Mouse (Mus musculus) liver, embryonic 16.5 days (tissue): Measurements from ENCODE around the gene Crmp1. TPM values are rescaled to one million over a fixed set of nuclear protein-coding genes. Genes with fewer than 3 reads are reported as not detected.

Experiments
- ATAC-seq: fragments of 200-750 bp; cut with Nextera tagmentation; 2 replicates; pipeline ENCODE4 v1.8.0; 2017; ENCODE audit warnings: low read depth, mild to moderate bottlenecking, moderate number of reproducible peaks, moderate library complexity
- H3K27ac ChIP-seq: fragments of 300-500 bp; sonication (generic); 2 replicates; pipeline ENCODE4 v1.5.1; 2014; ENCODE audit warnings: mild to moderate bottlenecking, low read length
- H3K27me3 ChIP-seq: fragments of 300-500 bp; sonication (generic); 2 replicates; pipeline ENCODE4 v1.6.1; 2014; ENCODE audit warnings: low read depth, low read length, mixed read lengths; ENCODE audit not compliant: control insufficient read depth, insufficient read depth
- H3K36me3 ChIP-seq: fragments of 300-500 bp; sonication (generic); 2 replicates; pipeline ENCODE4 v1.6.1; 2014; ENCODE audit warnings: mild to moderate bottlenecking; ENCODE audit not compliant: control insufficient read depth, insufficient read depth
- H3K4me1 ChIP-seq: fragments of 300-500 bp; sonication (generic); 2 replicates; pipeline ENCODE4 v1.6.1; 2014; ENCODE audit warnings: low read depth, low read length, mixed read lengths; ENCODE audit not compliant: control insufficient read depth
- H3K4me2 ChIP-seq: fragments of 300-500 bp; sonication (generic); 2 replicates; pipeline ENCODE4 v1.6.1; 2014; ENCODE audit warnings: low read depth, low read length, mixed read lengths
- H3K4me3 ChIP-seq: fragments of 300-500 bp; sonication (generic); 2 replicates; pipeline ENCODE4 v1.5.1; 2014; ENCODE audit warnings: low read depth, mild to moderate bottlenecking, low read length
- H3K9ac ChIP-seq: fragments of 300-500 bp; sonication (generic); 2 replicates; pipeline ENCODE4 v1.6.1; 2014; ENCODE audit warnings: low read depth, low read length
- H3K9me3 ChIP-seq: fragments of 300-500 bp; sonication (generic); replicated peaks from 2 replicates; pipeline ENCODE4 v1.6.1; 2016; ENCODE audit warnings: low read length; ENCODE audit not compliant: control insufficient read depth
- WGBS: fragments of 180-500 bp; shearing (Covaris S2); extraction: QIAGEN DNeasy Blood & Tissue Kit; methylation state at CpG from one replicate; pipeline ENCODE4 v1.1.7; 2014; ENCODE audit not compliant: insufficient replicate concordance; 5-methylcytosine and 5-hydroxymethylcytosine counted together
- polyA plus RNA-seq: library from polyadenylated mRNA; unstranded; fragments of >200 nt; fragmentation: Nextera tagmentation; extraction: Ambion mirVana; gene quantifications from 2 replicates; pipeline ENCODE4 v1.2.1, GENCODE M21; 2015

The Crmp1 gene
- polyA plus RNA-seq, 1 experiment from 2014 or later = 0.41 TPM

DNA sequence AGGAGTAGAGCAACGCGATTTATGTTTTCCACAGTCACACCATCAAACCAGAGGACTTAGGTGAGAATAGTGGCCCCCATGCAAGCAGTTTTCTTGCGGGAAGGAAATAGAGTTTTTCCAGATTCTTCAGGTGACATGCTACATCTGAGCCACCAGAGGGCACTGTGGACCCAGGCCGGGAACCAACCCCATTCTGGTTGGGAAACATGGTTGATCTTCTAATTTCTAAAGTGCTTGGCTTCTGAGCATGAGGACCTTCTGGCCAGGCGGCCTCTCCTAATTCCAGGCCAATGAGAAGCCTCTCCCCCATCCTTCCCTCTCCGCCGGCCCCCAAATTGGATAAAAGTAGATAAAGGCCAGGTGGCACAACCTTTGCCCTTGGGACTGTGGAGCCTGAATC is 56.6 kb downstream of the Crmp1 start:
- Histone ChIP-seq H3K4me2 (no peak overlapping the region), H3K4me1 (no peaks in the 10 kb centered on the region), H3K27me3 (no peaks in the 10 kb centered on the region), H3K4me3 (no peak overlapping the region), H3K9me3 (no peaks in the 10 kb centered on the region), H3K9ac (no peak overlapping the region), H3K36me3 (no peaks in the 10 kb centered on the region), H3K27ac (no peak overlapping the region)
- ATAC-seq = no peak
- 16% methylated on average over 7 of the region's 7 CpGs for WGBS

DNA sequence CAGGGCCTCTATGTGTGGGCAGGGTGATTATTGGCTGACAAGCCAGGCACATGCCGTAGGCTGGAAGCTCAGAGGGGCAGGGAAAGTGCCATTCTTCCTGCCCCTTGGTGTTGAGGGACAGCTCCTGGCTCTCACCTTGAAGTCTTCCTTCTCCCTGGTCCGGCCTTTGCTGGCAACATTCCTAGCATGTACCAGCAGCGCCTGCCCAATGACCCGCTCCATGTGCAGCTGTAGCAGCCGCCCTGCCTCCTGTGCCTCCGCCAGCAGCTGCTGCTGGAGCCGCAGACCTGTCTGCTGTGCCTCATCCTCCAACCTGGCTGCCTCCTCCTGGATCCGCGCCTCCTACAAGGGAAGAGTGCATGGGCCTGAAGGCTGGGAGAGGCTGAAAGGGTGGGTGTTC is 68.3 kb downstream of the Crmp1 start:
- Histone ChIP-seq H3K9ac (no peak overlapping the region), H3K9me3 (no peaks in the 10 kb centered on the region), H3K4me2 (no peak overlapping the region), H3K36me3 (no peaks in the 10 kb centered on the region), H3K4me3 (no peak overlapping the region), H3K27me3 (no peaks in the 10 kb centered on the region), H3K27ac (no peak overlapping the region), H3K4me1 (no peaks in the 10 kb centered on the region)
- ATAC-seq = no peak
- WGBS = 64% methylated on average over 9 of the region's 9 CpGs

DNA sequence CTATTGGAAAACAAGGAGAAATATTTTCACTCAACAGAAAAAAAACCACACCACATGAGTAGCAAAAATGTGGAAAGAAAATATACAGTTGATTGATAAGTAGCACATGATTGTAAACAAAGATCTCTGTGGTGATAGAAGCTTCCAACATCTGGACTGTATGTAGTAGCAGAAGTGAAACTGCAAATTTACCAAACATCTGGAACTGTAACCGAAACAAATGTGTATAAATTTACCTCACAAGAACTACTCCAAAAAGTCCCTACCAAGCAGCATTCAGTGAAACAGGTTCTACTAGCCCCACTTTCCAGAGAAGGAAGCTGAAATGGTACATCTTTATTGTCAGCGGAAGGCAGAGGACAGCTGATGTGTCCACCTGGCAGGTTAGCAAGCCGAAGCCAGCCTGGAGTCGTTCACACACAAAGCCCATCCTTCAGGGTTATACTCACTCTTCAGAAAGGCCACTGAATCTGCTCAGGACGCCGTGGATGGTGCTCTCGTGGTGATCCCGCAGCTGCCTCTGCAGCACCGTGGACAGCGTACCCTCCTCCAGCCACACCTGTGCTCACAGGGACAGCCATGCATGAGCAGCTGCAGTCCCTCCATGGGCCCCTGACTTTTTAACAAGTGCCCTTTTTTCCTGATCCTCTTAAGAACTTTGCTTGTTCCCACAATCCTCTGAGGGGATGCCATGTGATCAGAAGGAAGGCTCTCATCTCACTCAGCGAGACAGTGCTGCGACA is 71.4 kb downstream of the Crmp1 start:
- Histone ChIP-seq H3K27ac (no peak overlapping the region), H3K9me3 (no peaks in the 10 kb centered on the region), H3K4me1 (no peaks in the 10 kb centered on the region), H3K4me3 (no peak overlapping the region), H3K27me3 (no peaks in the 10 kb centered on the region), H3K4me2 (no peak overlapping the region), H3K9ac (no peak overlapping the region), H3K36me3 (no peaks in the 10 kb centered on the region)
- ATAC-seq = no peak
- 69% methylated on average over 12 of the region's 12 CpGs for WGBS

DNA sequence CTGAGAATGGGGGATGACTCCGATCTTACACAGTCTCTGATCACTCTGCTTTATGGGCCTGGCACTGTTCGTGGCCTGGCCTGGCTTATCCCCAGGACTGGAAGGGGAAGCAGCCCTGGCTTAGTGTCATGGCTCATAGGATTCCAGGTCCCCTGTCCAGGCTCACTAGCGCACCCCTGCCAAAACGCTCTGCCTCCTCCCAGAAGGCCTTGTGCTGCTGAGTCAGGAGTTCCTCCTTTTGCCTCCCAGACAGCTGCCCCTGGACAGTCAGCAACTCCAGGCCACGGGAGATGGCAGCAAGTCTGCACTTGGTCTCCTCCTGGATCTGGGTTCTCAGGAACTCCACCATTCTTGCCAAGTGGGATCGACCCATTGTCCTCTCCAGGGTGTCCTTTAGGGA is 77.0 kb downstream of the Crmp1 start:
- ATAC-seq = no peak

DNA sequence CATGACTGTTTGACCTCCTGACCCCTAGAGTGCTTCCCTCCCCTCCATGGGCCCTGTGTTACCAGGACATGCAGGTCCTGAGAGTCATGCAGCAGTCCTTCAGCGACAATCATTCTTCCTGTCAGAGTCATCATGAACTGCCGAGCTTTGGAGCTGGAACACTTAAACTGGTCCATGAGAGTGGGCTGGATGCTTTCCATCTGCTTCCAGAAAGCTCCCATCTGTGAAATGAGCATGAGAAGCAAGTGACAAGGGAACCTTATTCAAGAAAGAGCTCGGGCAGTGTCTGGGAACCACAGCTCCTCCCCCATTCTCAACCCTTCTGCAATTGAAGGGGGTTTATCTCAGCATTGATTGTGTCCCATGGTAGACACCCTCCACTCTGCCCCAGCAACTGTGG is 78.4 kb downstream of the Crmp1 start:
- H3K27me3 ChIP-seq = no peaks in the 10 kb centered on the region
- no peak overlapping the region for H3K4me2 ChIP-seq
- H3K4me1 ChIP-seq = no peaks in the 10 kb centered on the region
- no peaks in the 10 kb centered on the region for H3K36me3 ChIP-seq
- H3K4me3 ChIP-seq = no peak overlapping the region
- H3K9ac ChIP-seq = no peak overlapping the region
- no peak overlapping the region for H3K27ac ChIP-seq
- 45% methylated on average over 3 of the region's 3 CpGs for WGBS
- no peaks in the 10 kb centered on the region for H3K9me3 ChIP-seq
- ATAC-seq = no peak

More for the DNA sequence above, 77.0 kb downstream of the Crmp1 start:
- H3K27me3 ChIP-seq = no peaks in the 10 kb centered on the region
- no peak overlapping the region for H3K4me3 ChIP-seq
- no peaks in the 10 kb centered on the region for H3K36me3 ChIP-seq
- H3K4me1 ChIP-seq = no peaks in the 10 kb centered on the region
- H3K9me3 ChIP-seq = no peaks in the 10 kb centered on the region
- no peak overlapping the region for H3K9ac ChIP-seq
- no peak overlapping the region for H3K4me2 ChIP-seq
- H3K27ac ChIP-seq = no peak overlapping the region
- WGBS = 64% methylated on average over 6 of the region's 6 CpGs

DNA sequence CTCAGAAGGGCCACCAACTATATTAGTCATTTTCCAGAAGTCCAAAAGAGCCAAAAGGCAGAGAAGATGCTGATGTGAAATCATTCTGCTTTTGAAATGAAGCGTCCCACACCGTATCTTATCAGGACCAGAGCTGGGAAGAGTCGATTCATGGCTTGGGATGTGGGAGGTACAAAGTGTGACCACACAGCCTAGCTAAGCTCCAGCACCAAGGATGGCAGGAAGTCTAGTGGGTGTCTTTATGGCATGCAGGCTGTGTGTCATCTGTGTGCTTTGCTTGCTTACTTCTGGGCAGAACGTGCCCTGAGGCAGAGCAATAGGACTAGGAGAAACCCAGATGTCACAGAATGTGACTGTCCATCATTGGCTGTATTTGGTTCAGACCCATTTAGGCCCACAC is 79.0 kb downstream of the Crmp1 start:
- ATAC-seq = no peak
- no peak overlapping the region for H3K4me3 ChIP-seq
- H3K4me1 ChIP-seq = no peaks in the 10 kb centered on the region
- H3K9me3 ChIP-seq = no peaks in the 10 kb centered on the region
- no peak overlapping the region for H3K9ac ChIP-seq
- H3K27me3 ChIP-seq = no peaks in the 10 kb centered on the region
- no peak overlapping the region for H3K27ac ChIP-seq
- no peak overlapping the region for H3K4me2 ChIP-seq
- no peaks in the 10 kb centered on the region for H3K36me3 ChIP-seq
- WGBS = 63% methylated on average over 4 of the region's 4 CpGs

DNA sequence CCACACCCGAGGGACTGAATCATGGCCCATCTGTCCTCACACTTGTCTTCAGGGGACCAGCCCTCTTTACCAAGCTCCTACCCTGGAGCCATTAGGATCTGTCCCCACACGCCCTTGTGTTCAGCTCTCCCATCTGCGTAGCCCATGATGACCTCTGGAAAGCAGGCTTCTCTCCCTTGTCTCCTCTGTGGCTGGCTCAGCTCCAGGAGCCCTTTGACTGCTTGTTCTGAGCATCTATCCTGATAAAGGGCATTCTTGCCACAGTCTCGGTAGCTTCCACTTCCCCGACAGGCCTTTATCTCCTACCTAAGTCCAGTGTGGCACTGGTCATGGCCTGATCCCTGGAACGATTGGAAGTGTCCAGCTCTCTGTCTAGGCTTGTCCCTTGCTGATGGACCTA is 84.9 kb downstream of the Crmp1 start:
- no peaks in the 10 kb centered on the region for H3K9me3 ChIP-seq
- no peak overlapping the region for H3K27ac ChIP-seq
- H3K4me3 ChIP-seq = no peak overlapping the region
- H3K27me3 ChIP-seq = no peaks in the 10 kb centered on the region
- ATAC-seq = no peak
- no peak overlapping the region for H3K9ac ChIP-seq
- H3K4me2 ChIP-seq = no peak overlapping the region
- no peaks in the 10 kb centered on the region for H3K4me1 ChIP-seq
- 53% methylated on average over 6 of the region's 6 CpGs for WGBS
- H3K36me3 ChIP-seq = no peaks in the 10 kb centered on the region

DNA sequence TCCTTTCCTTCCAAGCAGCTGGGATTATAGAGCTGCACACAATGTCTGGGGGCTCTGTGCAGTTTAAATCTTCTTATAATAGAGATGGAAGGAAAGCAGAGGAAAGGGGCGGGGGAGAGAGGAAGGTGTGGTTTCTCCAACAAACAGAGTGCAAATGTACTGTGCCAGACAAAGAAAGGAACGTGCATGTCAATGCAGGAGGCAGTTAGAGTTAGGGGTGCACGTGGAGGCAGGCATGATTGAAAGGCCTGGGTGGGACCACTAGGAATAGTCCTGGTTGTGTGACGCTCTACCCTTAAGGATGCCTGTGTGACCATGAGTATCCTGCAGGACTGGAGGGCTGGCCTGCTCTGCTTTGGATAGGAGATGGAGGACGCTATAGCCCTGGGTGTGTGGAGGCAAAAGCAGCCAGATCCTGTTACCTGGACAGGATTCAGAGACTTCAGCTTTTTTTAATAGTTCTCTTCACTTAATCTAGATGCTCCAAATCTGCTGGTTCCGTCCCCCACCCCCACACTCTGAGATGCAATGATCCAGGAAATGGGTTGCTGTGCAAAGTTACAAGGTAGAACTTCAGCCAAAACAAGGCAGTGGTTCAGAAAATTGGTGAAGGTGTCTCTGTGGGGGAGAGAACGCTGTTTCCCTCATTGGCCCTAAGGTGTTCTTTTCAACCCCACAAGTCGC is 88.9 kb downstream of the Crmp1 start:
- no peak overlapping the region for H3K4me2 ChIP-seq
- no peak for ATAC-seq
- WGBS = 51% methylated on average over 8 of the region's 8 CpGs

DNA sequence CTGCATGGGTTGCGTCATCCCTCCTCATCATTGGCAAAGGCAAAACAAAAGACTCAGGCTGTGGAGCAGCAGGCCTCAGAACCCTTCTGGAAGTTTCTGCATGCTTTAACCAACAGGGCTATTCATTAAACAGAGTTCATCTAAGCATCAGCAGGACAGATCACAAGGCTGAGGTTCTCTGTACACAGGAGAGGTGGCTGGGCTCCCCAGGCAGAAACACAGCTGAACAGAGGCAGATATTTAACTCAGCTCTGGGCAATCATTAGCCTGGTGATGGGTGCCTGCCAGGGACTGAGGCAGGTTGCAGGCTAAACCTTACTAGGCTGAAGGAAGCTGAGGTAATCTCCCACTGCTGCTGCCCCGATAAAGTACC is 89.4 kb downstream of the Crmp1 start:
- 63% methylated on average over 2 of the region's 2 CpGs for WGBS
- peak; percentile 81 for ATAC-seq
- Histone ChIP-seq H3K27ac (no peak overlapping the region), H3K4me1 (no peaks in the 10 kb centered on the region), H3K9me3 (no peaks in the 10 kb centered on the region), H3K4me3 (no peak overlapping the region), H3K4me2 (no peak overlapping the region), H3K9ac (no peak overlapping the region), H3K27me3 (peaks cover 5% of the 10 kb centered on the region), H3K36me3 (no peaks in the 10 kb centered on the region)

More for the DNA sequence above, 88.9 kb downstream of the Crmp1 start:
- Histone ChIP-seq H3K9ac (no peak overlapping the region), H3K36me3 (no peaks in the 10 kb centered on the region), H3K9me3 (no peaks in the 10 kb centered on the region), H3K27me3 (no peaks in the 10 kb centered on the region; the same call in 1 of the 2 replicates), H3K4me3 (no peak overlapping the region), H3K27ac (no peak overlapping the region), H3K4me1 (no peaks in the 10 kb centered on the region)
